Mouse (Mus musculus): ENCODE data around the gene Sox30. TPM values are rescaled to one million over a fixed set of nuclear protein-coding genes. Genes with fewer than 3 reads are reported as not detected.

The Sox30 gene
- polyA plus RNA-seq, 1 experiment from 2014 or later: 0.09 TPM

Other genes starting within 250 kb of the Sox30 start
- 50.6 and 52.6 TPM in 2 replicates for gene Clint1, start 128.3 kb upstream of the Sox30 start, polyA plus RNA-seq (2015; fragmentation: Nextera tagmentation; extraction: Ambion mirVana)
- gene Lsm11, start 35.4 kb upstream of the Sox30 start, polyA plus RNA-seq (2015; fragmentation: Nextera tagmentation; extraction: Ambion mirVana): 6.9 and 7.3 TPM in 2 replicates
- 8.2 and 9.3 TPM in 2 replicates for gene Thg1l, start 24.8 kb upstream of the Sox30 start, polyA plus RNA-seq (2015; fragmentation: Nextera tagmentation; extraction: Ambion mirVana)
- gene Gm12166, start 72.0 kb downstream of the Sox30 start, polyA plus RNA-seq (2015; fragmentation: Nextera tagmentation; extraction: Ambion mirVana): 4.8 and 5.3 TPM in 2 replicates
- gene Adam19, start 75.7 kb downstream of the Sox30 start, polyA plus RNA-seq (2015; fragmentation: Nextera tagmentation; extraction: Ambion mirVana): 24.2 and 24.7 TPM in 2 replicates
- 13.0 TPM in 2 replicates for gene Nipal4, start 186.2 kb downstream of the Sox30 start, polyA plus RNA-seq (2015; fragmentation: Nextera tagmentation; extraction: Ambion mirVana)